Mouse (Mus musculus) midbrain, embryonic 13.5 days (tissue): ENCODE measurements at regions not wholly inside any gene's neighbourhood (a gene's known extent, or its start where the extent isn't known, plus 50 kb on each side); places are given as distances from the start of the nearest gene placed in this dataset.
A peak's percentile ranks its signal among the peaks of the same experiment; 100 is the strongest.

Experiments
- ATAC-seq: fragments of 200-750 bp; cut with Nextera tagmentation; 2 replicates; pipeline ENCODE4 v1.8.0; 2017; ENCODE audit warnings: mild to moderate bottlenecking, moderate TSS enrichment, moderate library complexity
- H3K27ac ChIP-seq: fragments of 300-500 bp; sonication (generic); 2 replicates; pipeline ENCODE4 v1.5.1; 2015; ENCODE audit warnings: inconsistent platforms, mild to moderate bottlenecking, moderate library complexity
- H3K27me3 ChIP-seq: fragments of 300-500 bp; sonication (generic); 2 replicates; pipeline ENCODE4 v1.6.1; 2015; ENCODE audit warnings: mild to moderate bottlenecking, inconsistent platforms
- H3K36me3 ChIP-seq: fragments of 300-500 bp; sonication (generic); 2 replicates; pipeline ENCODE4 v1.6.1; 2015; ENCODE audit warnings: mild to moderate bottlenecking, inconsistent platforms
- H3K4me1 ChIP-seq: fragments of 300-500 bp; sonication (generic); replicated peaks from 2 replicates; pipeline ENCODE4 v1.6.1; 2015; ENCODE audit warnings: inconsistent platforms
- H3K4me2 ChIP-seq: fragments of 300-500 bp; sonication (generic); replicated peaks from 2 replicates; pipeline ENCODE4 v1.6.1; 2015; ENCODE audit warnings: moderate library complexity, mild to moderate bottlenecking, inconsistent platforms
- H3K4me3 ChIP-seq: fragments of 300-500 bp; sonication (generic); replicated peaks from 2 replicates; pipeline ENCODE4 v1.5.1; 2015; ENCODE audit warnings: mild to moderate bottlenecking, inconsistent platforms
- H3K9ac ChIP-seq: fragments of 300-500 bp; sonication (generic); replicated peaks from 2 replicates; pipeline ENCODE4 v1.6.1; 2015; ENCODE audit warnings: mild to moderate bottlenecking, inconsistent platforms
- H3K9me3 ChIP-seq: fragments of 300-500 bp; sonication (generic); 2 replicates; pipeline ENCODE4 v1.6.1; 2016; ENCODE audit warnings: mild to moderate bottlenecking, inconsistent platforms
- WGBS: fragments of 180-500 bp; shearing (Covaris S2); methylation state at CpG from one replicate; pipeline ENCODE4 v1.1.7; 2015; 5-methylcytosine and 5-hydroxymethylcytosine counted together

DNA sequence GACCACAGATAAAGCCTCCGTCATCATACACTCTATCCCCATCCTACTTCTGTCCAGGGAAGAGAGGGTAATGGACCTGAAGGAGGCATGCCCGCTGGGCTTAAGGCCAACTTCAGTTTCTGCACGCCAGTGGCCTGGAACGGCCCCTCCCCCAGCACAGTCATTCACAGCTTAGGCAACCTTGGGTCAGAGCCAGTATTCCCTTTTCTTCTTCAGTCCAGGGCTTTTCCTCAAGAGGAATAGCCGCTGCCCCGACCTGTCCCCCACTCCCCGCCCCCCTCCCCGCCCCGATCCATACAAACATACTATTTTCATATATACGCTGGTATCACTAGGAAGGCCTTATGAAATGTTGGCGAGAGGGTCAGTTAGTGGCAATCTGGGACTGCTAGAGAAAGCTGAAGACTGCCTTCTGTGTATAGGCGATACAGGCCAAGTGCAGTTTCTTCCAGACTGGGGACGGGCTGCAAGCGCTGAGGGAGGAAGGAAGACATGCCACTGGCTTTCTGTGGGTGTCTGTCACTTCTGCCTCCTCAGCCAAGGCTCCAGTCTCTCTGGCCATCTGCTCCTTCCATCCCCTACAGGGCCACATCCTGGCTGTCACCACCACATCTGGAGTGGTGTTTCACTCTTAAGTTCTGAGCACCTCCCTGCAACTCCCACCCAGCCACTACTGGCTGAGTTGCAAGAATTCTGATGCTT lies 113.5 kb upstream of the Lemd2 start:
- peak; percentile 56 for ATAC-seq

DNA sequence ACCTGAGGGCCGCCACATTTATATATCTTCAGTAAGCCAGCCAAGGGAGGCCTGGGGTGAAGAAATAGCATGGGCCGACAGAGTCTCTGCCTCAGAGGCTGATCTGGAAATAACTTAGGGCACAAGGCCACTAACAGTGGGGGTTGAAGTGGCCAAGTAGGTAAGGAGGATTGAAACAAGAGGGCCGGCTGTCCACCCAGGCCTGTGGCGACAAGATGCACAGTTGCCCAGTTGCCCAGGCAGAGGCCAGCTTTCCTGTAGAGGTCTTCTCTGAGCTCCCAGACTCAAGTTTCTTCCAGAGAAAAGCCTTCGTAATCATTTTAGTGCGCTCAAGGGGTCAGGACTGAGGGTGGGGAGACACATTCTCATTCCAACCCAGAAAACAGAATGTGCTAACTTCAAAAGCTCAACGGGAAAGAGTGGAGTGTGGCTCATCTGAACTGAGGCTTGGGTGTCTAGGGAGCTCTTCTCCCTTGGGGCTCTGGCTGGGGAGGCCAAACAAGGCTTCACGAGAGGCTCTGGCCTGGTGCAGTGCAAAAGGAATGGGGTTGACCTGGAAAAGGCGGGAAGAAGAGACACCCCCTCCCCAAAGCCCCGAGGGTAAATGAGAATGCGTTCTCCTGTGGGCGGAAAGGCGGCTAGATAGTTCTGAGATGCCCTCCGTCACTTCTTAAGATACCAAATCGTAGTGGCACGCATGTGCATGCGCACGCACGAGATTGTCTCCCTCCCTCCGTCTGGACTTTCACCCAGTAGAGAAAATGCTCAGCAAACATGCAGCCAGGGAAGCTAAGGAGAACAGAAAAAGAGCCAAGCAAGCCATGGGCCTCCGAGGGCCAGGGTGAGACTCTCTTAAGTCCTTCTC lies 112.7 kb upstream of the Lemd2 start:
- H3K36me3 ChIP-seq, result no peaks in the 10 kb centered on the region
- no peaks in the 10 kb centered on the region for H3K9me3 ChIP-seq
- H3K9ac ChIP-seq, result no peak overlapping the region
- WGBS, result 83% methylated on average over 21 of the region's 21 CpGs
- H3K27me3 ChIP-seq, result peaks cover 3% of the 10 kb centered on the region; the same call in 1 of the 2 replicates
- no peak overlapping the region for H3K4me3 ChIP-seq
- H3K4me1 ChIP-seq, result peaks cover 33% of the 10 kb centered on the region
- H3K4me2 ChIP-seq, result no peak overlapping the region
- H3K27ac ChIP-seq, result no peak overlapping the region
- no peak for ATAC-seq

More for the DNA sequence above, 113.5 kb upstream of the Lemd2 start:
- peaks cover 5% of the 10 kb centered on the region; the same call in 1 of the 2 replicates for H3K27me3 ChIP-seq
- H3K27ac ChIP-seq, result 0 out of 2 replicates have a peak overlapping the region, but pooled peaks have one; percentile 3
- H3K36me3 ChIP-seq, result no peaks in the 10 kb centered on the region
- H3K4me3 ChIP-seq, result no peak overlapping the region
- H3K4me1 ChIP-seq, result peaks cover 33% of the 10 kb centered on the region
- H3K9me3 ChIP-seq, result no peaks in the 10 kb centered on the region
- 46% methylated on average over 14 of the region's 14 CpGs for WGBS
- H3K4me2 ChIP-seq, result no peak overlapping the region
- no peak overlapping the region; the same call in 1 of the 2 replicates for H3K9ac ChIP-seq

DNA sequence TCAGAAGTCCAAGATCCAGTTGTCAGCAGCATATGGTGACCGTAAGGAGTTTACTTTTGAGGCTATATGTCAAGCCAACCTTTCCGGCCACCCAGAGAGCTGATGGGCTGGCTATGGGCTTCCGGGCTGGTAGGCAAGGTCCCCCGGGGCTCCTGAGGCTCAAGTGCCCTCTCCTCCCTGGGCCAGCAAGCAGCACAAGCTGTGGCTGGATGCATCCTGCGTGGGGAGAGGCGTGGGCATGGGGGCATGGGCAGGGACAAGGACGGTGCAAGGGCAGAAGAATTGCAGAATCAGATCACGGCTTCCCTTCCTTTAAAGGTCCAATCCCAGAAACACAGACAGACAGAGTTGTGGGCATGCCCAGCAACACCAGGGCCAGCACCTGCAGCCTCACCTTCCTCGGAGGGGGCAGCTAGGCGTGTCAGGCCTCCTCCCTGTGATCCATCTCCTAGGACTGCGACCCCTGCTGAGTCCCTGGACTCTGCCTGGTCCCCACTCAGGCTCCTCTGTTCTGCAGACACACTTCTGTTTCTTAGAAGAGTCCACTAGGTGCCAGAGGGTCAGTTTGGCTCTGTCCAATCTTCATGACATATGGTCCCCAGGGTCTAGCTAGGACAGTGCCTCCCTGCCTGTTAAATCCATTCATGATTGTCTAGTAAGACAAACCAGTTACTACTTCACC lies 111.8 kb upstream of the Lemd2 start:
- Histone ChIP-seq H3K36me3 (no peaks in the 10 kb centered on the region), H3K27me3 (peaks cover 3% of the 10 kb centered on the region; the same call in 1 of the 2 replicates), H3K27ac (no peak overlapping the region), H3K4me2 (no peak overlapping the region), H3K9me3 (no peaks in the 10 kb centered on the region), H3K4me1 (peaks cover 33% of the 10 kb centered on the region), H3K4me3 (no peak overlapping the region), H3K9ac (no peak overlapping the region)
- WGBS, result 81% methylated on average over 11 of the region's 11 CpGs
- no peak for ATAC-seq

DNA sequence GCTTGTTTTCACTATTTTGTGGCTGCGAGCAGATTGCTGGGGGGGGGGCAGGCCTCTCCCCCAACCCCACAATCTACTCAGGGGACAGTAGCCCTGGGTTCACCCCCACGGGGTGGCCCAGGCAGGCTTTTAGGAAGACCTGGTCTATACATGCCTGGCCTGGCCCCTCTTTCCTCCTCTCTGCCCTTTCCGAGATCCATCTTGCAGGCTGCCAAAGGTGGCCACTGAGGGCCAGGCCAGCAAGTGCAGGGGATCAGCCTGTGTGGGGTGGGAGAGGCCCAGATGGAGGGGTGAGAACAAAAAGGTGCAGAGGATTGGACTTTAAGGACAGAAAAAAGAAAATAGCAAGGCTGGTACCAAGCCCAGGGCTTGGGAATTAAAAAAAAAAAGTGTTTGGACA lies 111.2 kb upstream of the Lemd2 start:
- H3K36me3 ChIP-seq, result no peaks in the 10 kb centered on the region
- no peak overlapping the region for H3K4me2 ChIP-seq
- no peak overlapping the region for H3K4me3 ChIP-seq
- 64% methylated on average over 3 of the region's 3 CpGs for WGBS
- H3K9me3 ChIP-seq, result no peaks in the 10 kb centered on the region
- H3K27ac ChIP-seq, result no peak overlapping the region
- no peak overlapping the region for H3K9ac ChIP-seq
- H3K4me1 ChIP-seq, result peaks cover 33% of the 10 kb centered on the region
- ATAC-seq, result no peak
- H3K27me3 ChIP-seq, result peaks cover 3% of the 10 kb centered on the region; the same call in 1 of the 2 replicates

DNA sequence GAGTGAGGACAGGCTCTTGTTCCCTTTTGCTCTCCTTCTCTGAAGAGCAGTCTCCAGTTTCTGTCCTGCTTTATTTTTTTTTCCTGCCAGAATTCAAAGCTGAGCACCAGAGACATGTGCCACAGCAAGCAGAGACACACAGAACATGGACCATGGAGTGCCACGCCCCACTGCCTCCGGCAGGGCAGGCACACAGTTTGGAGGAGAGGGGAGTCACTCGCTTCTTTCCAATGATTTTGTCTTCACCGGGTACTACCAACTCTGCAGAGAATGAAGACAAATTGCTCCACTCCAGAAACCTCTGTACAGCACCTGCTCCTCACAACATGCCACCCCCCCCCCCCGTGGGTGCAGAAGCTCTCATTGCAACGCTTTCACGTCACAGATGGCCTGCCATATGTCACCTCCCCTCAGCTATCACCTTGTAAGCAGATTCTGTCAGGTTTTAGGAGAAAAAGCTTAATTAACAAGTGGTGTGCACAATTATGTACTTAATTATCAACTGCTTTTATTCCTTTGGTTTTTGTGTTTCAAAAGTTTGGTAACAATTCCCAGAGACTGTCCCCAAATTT lies 110.6 kb upstream of the Lemd2 start:
- WGBS, result 56% methylated on average over 7 of the region's 7 CpGs
- no peak for ATAC-seq
- Histone ChIP-seq H3K9ac (no peak overlapping the region), H3K36me3 (no peaks in the 10 kb centered on the region), H3K9me3 (no peaks in the 10 kb centered on the region), H3K27me3 (peaks cover 3% of the 10 kb centered on the region; the same call in 1 of the 2 replicates), H3K27ac (no peak overlapping the region), H3K4me3 (no peak overlapping the region), H3K4me2 (no peak overlapping the region), H3K4me1 (peaks cover 33% of the 10 kb centered on the region)

DNA sequence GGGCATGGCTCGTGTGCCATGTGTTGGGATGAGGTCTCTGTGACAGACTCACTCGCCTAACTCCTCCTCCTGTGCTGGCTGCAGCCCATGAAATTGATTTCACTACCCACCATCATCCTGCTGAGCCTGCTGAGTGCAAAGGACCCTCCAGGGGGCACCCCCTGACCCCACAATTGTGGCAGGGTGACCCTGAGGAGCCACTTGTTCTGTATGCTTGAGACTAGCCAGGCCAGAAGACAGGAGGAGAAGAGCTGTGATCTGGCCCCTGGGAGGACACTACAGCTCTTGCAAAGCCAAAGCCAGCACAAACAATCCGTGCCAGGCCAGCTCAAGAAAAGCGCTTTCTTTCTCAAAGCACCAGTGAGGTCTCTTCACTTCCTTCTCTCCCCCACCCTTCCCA lies 104.7 kb upstream of the Lemd2 start:
- no peak overlapping the region; the same call in 1 of the 2 replicates for H3K27ac ChIP-seq
- no peaks in the 10 kb centered on the region for H3K9me3 ChIP-seq
- H3K4me3 ChIP-seq, result no peak overlapping the region
- no peak overlapping the region for H3K4me2 ChIP-seq
- no peak for ATAC-seq
- peaks cover 10% of the 10 kb centered on the region; the same call in 1 of the 2 replicates for H3K4me1 ChIP-seq
- H3K27me3 ChIP-seq, result peaks cover 3% of the 10 kb centered on the region; the same call in 1 of the 2 replicates
- H3K9ac ChIP-seq, result no peak overlapping the region
- WGBS, result 40% methylated on average over 4 of the region's 4 CpGs
- no peaks in the 10 kb centered on the region for H3K36me3 ChIP-seq

DNA sequence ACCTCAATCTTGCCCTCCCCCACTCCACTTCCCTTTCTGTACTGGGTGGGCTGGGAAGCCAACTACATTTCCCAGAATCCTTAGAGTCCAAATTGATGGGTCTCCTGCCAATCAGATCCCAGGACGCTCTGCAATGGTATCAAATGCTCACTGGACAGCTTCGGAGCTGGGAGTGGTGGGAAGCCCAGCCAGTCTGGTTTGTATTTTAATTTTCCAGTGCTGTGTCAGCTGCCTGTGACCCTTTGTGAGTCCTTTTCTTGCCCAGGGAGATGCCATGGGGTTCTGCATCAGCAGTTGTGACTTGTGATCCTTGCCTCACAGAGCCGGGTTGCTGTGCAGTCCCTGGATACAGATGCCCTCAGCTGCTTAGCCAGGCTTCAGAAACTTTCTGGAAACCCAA lies 100.6 kb upstream of the Lemd2 start:
- H3K27ac ChIP-seq, result no peak overlapping the region
- no peak overlapping the region for H3K9ac ChIP-seq
- H3K36me3 ChIP-seq, result no peaks in the 10 kb centered on the region
- peaks cover 10% of the 10 kb centered on the region for H3K4me1 ChIP-seq
- H3K27me3 ChIP-seq, result no peaks in the 10 kb centered on the region
- ATAC-seq, result no peak
- no peaks in the 10 kb centered on the region for H3K9me3 ChIP-seq
- 65% methylated on average over 3 of the region's 3 CpGs for WGBS
- H3K4me2 ChIP-seq, result no peak overlapping the region
- H3K4me3 ChIP-seq, result no peak overlapping the region

DNA sequence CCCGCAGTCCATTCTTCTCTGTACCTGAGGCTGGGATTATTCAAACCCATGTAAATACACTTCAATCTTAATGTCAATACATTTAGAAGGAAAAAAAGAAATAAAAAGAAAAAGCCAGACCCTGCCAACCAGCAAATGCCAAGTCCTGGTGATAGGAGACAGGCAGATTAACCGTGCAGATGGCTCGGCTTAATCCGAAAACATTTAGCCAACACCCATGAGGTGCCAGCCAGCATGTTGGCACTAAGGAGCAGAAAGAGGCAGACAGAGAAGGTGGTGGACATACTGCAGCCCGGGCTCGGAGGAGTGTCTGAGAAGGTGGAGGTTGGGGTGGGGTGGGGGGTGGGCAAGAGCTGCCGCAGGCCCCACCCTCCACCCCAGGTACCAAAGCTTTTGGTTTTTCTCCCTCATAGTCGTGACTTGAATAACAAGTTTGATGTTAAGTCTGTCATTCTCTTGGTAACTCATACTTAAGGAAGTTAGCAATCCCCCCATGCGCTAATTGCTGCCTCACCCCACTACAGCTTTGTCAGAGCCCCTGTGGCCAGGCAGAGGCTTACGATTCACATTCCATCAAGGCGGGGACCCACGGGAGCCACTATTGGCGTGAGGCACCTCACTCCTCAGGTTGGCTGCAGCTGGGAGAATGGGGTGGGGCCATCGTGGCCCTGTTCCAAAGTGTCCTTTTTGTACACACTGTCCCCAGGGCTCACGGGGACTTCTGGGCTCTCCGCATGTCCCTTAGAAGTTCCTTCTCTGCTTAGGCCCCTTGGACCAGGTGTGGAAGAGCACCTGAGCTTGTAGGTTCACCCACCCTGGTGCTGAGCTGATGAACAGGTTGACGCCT lies 99.6 kb upstream of the Lemd2 start:
- H3K27ac ChIP-seq, result no peak overlapping the region
- H3K9ac ChIP-seq, result no peak overlapping the region
- WGBS, result 87% methylated on average over 17 of the region's 17 CpGs
- peaks cover 4% of the 10 kb centered on the region for H3K4me1 ChIP-seq
- ATAC-seq, result no peak
- no peaks in the 10 kb centered on the region for H3K36me3 ChIP-seq
- H3K4me2 ChIP-seq, result no peak overlapping the region
- H3K4me3 ChIP-seq, result no peak overlapping the region
- no peaks in the 10 kb centered on the region for H3K9me3 ChIP-seq
- no peaks in the 10 kb centered on the region for H3K27me3 ChIP-seq

DNA sequence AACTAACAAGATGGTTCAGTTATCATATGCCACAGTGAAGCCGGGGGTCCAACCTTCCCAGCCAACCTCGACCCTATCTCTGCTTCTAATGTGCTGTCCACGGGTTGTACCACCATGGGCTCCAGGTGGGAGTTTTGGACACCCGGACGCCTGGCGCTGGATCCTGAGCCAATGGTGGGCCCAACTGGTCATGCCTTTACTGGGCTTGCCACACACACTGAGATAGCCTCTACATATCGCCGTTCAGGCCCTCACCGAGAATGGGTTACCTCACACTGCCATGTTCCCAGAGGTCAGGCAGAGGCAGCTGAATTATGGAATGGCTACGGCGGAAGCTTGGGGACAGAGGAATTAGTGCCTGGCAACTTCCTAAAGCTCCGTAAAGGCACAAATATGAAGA lies 98.8 kb upstream of the Lemd2 start:
- WGBS, result 98% methylated on average over 12 of the region's 12 CpGs
- no peak for ATAC-seq

DNA sequence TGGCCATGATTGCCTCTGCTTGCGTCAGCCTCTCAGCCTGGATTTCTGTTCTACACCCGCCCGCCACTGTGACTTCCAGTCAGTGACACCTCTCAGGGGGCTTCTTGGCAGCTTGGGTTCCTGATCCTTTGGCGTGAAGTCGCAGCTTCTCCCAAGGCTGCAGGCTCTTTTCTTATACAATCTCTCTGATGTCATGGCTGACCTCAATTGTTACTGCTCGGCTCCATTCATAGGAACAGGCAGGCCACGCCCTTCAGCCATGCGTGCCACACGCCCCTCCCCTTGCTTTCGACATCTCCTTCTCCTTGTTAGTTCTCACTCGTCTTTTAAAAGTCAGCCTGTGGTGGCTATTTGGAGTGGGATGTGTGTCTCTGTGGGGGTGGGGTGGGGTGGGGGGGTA lies 97.1 kb upstream of the Lemd2 start:
- 52% methylated on average over 11 of the region's 11 CpGs for WGBS
- Histone ChIP-seq H3K4me2 (no peak overlapping the region), H3K27me3 (no peaks in the 10 kb centered on the region)

More for the DNA sequence above, 98.8 kb upstream of the Lemd2 start:
- H3K27me3 ChIP-seq, result no peaks in the 10 kb centered on the region
- no peak overlapping the region for H3K4me3 ChIP-seq
- H3K4me2 ChIP-seq, result no peak overlapping the region
- peaks cover 3% of the 10 kb centered on the region for H3K4me1 ChIP-seq
- H3K9ac ChIP-seq, result no peak overlapping the region
- no peaks in the 10 kb centered on the region for H3K9me3 ChIP-seq
- no peak overlapping the region for H3K27ac ChIP-seq
- H3K36me3 ChIP-seq, result no peaks in the 10 kb centered on the region

DNA sequence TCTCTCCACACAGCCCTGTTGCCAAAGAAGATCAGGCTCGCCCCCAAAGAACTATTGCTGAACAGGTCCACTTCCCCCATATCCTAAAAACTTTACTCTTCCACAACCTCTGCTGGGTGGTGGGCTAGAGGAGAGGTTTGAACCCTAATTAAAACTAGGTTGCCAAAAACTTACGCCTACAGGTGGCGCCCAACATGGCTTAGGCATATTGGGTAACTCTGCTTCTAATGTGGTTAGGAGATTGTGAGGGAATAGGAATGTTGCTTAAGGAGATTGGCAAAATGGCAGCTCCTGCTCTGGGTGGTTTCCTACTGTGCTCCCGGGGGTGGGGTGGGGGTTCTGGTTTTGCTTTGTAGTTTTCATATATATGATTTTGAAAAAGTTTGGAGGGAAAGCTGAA lies 95.0 kb upstream of the Lemd2 start:
- no peak for ATAC-seq
- H3K4me1 ChIP-seq, result no peaks in the 10 kb centered on the region; the same call in 1 of the 2 replicates
- no peak overlapping the region for H3K9ac ChIP-seq
- no peak overlapping the region for H3K4me3 ChIP-seq
- no peak overlapping the region for H3K4me2 ChIP-seq
- no peaks in the 10 kb centered on the region for H3K36me3 ChIP-seq
- WGBS, result 82% methylated on average over 4 of the region's 4 CpGs
- peaks cover 3% of the 10 kb centered on the region for H3K9me3 ChIP-seq
- H3K27ac ChIP-seq, result no peak overlapping the region
- H3K27me3 ChIP-seq, result no peaks in the 10 kb centered on the region

More for the DNA sequence above, 97.1 kb upstream of the Lemd2 start:
- no peak overlapping the region for H3K4me3 ChIP-seq
- peaks cover 3% of the 10 kb centered on the region; the same call in 1 of the 2 replicates for H3K9me3 ChIP-seq
- H3K36me3 ChIP-seq, result no peaks in the 10 kb centered on the region
- H3K9ac ChIP-seq, result no peak overlapping the region
- no peaks in the 10 kb centered on the region; the same call in 1 of the 2 replicates for H3K4me1 ChIP-seq
- H3K27ac ChIP-seq, result no peak overlapping the region
- no peak for ATAC-seq
